Mouse (Mus musculus) small intestine, adult 2 months (tissue): ENCODE results near the gene Cdc14a. TPM values are rescaled to one million over a fixed set of nuclear protein-coding genes. Genes with fewer than 3 reads are reported as not detected.

Experiments
- H3K27ac ChIP-seq: fragments of 200-500 bp; 2 replicates; pipeline ENCODE4 v1.5.1; 2012; ENCODE audit warnings: low read depth, low read length, control low read depth, inconsistent platforms; ENCODE audit not compliant: insufficient read depth
- H3K27me3 ChIP-seq: fragments of 200-500 bp; 2 replicates; pipeline ENCODE4 v1.6.1; 2012; ENCODE audit warnings: mild to moderate bottlenecking, moderate library complexity, low read length, inconsistent platforms; ENCODE audit not compliant: control insufficient read depth, insufficient read depth
- H3K36me3 ChIP-seq: fragments of 200-500 bp; 2 replicates; pipeline ENCODE4 v1.6.1; 2012; ENCODE audit warnings: mild to moderate bottlenecking, low read length, control low read depth, inconsistent platforms; ENCODE audit not compliant: control insufficient read depth, insufficient read depth
- H3K4me1 ChIP-seq: fragments of 200-500 bp; 2 replicates; pipeline ENCODE4 v1.6.1; 2012; ENCODE audit warnings: low read length, inconsistent platforms, mixed read lengths; ENCODE audit not compliant: control insufficient read depth, insufficient read depth, insufficient read length
- H3K4me3 ChIP-seq: fragments of 200-500 bp; 2 replicates; pipeline ENCODE4 v1.5.1; 2012; ENCODE audit warnings: low read depth, mild to moderate bottlenecking, control low read depth, inconsistent platforms, low read length, moderate library complexity
- CTCF ChIP-seq: fragments of 200-500 bp; IDR thresholded peaks from 2 replicates; pipeline ENCODE4 v1.5.1; 2012; ENCODE audit warnings: low read depth, mild to moderate bottlenecking, control low read depth, inconsistent platforms, low read length, moderate library complexity, mixed read lengths; ENCODE audit not compliant: insufficient replicate concordance, insufficient read length; ENCODE audit errors: extremely low read depth
- POLR2A ChIP-seq: fragments of 200-500 bp; IDR thresholded peaks from 2 replicates; pipeline ENCODE4 v1.6.1; 2012; ENCODE audit warnings: low read depth, mild to moderate bottlenecking, control low read depth, inconsistent platforms, low read length, moderate library complexity
- WGBS: fragments of 180-500 bp; shearing (Covaris S2); methylation state at CpG from one replicate; pipeline ENCODE4 v1.1.7; 2018; 5-methylcytosine and 5-hydroxymethylcytosine counted together
- polyA plus RNA-seq: library from polyadenylated mRNA; depleted of rRNA; stranded (reverse); fragments of >200 nt; gene quantifications from 2 replicates; pipeline ENCODE4 v1.2.3, GENCODE M21; 2012

The Cdc14a gene
- polyA plus RNA-seq, 1 experiment: 8.6 TPM

DNA sequence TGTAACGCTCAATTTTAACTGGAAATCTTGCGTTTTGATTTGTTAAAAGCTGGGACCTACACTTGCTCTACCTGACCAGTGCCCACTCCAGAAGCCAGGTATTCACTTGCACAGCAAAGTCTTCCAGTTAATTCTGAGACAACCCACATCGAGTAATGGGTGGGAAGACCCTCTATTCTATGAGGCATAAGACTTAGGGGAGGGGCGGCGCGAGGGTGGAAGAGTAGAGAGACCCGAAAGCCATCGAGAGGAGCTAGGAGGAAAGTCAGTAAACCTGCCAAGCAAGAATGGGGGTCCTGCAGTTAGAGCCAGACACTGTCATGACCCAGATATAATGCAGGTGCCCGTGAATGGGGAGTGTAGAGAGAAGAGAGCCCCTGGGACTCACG is 96.2 kb downstream of the Cdc14a start:
- no peak for TF ChIP-seq CTCF
- no peak for TF ChIP-seq POLR2A
- Histone ChIP-seq H3K36me3 (peaks cover 9% of the 10 kb centered on the region), H3K4me1 (no peaks in the 10 kb centered on the region), H3K27ac (no peak overlapping the region), H3K27me3 (no peaks in the 10 kb centered on the region), H3K4me3 (no peak overlapping the region)
- 56% methylated on average over 10 of the region's 10 CpGs for WGBS

DNA sequence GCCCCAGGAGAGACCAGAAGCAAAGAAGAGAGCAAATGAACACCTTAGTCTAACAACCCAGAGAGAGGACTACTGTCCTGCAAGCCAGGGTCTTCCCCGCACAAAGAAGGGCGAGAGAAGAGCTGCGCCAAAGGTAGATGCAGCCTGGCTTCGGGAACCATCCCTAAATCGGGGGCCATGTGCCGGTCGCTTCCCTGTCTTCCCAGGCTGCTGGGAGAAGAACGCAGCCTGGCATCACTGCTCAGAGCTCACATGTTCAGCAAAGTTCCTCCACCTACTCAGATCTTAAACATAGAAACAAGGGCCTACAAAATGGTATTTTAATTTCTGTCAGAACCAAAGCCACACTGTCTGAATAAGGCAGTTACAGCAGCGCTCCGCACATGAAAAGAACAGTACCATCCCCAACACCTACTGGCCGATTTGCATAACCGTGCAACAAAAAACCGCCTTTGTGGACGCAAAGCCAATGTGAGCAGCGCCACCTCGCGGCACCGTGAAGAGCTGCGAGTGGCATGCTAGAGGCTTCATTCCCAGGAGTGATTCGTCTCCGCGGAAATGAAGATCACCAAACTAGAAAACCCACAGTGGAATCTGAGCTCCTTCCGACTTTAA is 96.7 kb downstream of the Cdc14a start:
- no peak overlapping the region for H3K27ac ChIP-seq
- no peak overlapping the region for H3K4me3 ChIP-seq
- 30% methylated on average over 23 of the region's 23 CpGs for WGBS
- H3K4me1 ChIP-seq: no peaks in the 10 kb centered on the region
- TF ChIP-seq CTCF (peak; percentile 98), POLR2A (no peak)
- peaks cover 9% of the 10 kb centered on the region for H3K36me3 ChIP-seq
- H3K27me3 ChIP-seq: no peaks in the 10 kb centered on the region

DNA sequence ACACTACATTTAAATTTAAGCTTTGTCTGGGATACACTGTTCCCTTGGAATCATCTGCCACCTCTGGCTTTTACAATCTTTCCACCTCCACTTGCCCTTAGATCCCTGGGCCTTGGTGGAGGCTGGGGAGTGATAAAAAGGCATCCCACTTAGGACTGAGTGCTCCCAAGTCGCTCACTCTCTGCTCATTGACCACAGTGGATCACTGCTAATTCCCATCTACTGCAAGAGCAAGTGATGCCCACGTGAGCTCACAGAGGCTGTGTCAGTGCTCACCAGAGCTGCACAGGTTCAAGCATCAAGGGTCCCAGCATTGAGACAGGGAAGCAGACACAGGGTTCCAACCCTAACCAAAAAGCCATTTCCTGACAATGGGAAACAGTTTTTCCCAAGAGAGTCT is 98.3 kb downstream of the Cdc14a start:
- Histone ChIP-seq H3K4me3 (no peak overlapping the region), H3K4me1 (no peaks in the 10 kb centered on the region)
- 95% methylated on average over 2 of the region's 2 CpGs for WGBS

DNA sequence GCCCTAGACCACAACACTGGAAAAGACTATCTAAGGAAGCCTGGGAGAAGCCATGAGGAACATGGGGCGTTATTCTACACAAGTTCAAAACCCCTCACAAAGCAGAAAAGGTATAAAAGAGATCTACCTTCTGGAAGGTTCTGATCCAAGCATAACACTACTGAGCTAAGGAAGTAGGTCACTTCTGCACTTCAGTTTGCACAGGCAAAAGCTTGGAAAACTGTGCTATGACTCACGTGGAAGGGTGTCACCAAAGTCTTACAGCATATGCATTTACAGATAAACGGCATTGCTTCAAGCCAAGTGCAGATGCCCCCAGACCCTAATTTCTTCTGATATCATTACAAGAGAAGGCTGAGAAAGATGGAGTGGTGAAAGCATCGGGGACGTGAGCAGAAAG is 104.1 kb downstream of the Cdc14a start:
- WGBS: 91% methylated on average over 5 of the region's 5 CpGs
- no peak overlapping the region for H3K27ac ChIP-seq
- no peak for TF ChIP-seq POLR2A
- no peak for TF ChIP-seq CTCF
- no peaks in the 10 kb centered on the region for H3K4me1 ChIP-seq
- no peak overlapping the region for H3K4me3 ChIP-seq
- no peaks in the 10 kb centered on the region for H3K27me3 ChIP-seq
- H3K36me3 ChIP-seq: peaks cover 6% of the 10 kb centered on the region

More for the DNA sequence above, 98.3 kb downstream of the Cdc14a start:
- Histone ChIP-seq H3K36me3 (peaks cover 10% of the 10 kb centered on the region), H3K27ac (no peak overlapping the region), H3K27me3 (no peaks in the 10 kb centered on the region)
- TF ChIP-seq POLR2A (no peak), CTCF (no peak)

DNA sequence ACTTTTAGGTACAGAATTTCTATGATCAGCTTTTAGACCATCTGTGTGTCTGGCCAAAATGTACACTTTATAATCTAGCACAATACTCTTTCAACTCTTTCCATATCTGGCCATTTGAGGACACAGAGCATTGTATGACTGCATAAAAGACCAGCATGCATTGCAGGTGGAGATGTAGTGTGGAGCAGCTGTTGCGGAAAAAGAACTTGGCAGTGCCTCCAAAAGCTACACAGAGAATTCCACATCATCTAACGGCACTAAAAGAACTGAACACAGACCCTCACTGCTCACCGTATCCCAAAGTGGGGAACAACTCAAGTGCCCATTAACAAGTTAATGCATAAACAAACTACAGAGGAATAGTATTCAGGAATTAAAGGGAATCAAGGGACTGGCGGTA is 112.0 kb downstream of the Cdc14a start:
- no peak overlapping the region for H3K27ac ChIP-seq
- H3K36me3 ChIP-seq: peaks cover 17% of the 10 kb centered on the region
- no peak overlapping the region for H3K4me3 ChIP-seq
- 91% methylated on average over 4 of the region's 4 CpGs for WGBS
- H3K27me3 ChIP-seq: no peaks in the 10 kb centered on the region
- no peaks in the 10 kb centered on the region for H3K4me1 ChIP-seq
- no peak for TF ChIP-seq CTCF
- no peak for TF ChIP-seq POLR2A

DNA sequence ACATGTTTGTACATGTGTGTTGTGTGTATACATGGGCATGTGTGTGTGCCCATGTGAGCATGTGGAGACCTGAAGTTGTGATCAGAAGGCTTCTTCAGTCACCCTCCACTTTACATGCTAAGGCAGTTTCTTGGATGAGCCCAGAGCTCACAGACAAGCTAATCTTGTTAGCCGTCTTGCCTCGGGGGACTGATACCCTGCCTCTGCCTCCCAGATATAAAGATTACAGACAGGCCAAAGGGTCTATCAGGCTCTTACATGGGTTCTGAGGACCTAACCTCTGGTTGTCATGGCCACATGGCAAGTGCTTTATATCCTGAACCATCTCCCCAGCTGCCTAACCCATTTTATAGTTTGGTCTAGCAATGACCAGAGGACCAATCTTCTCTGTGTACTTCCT is 112.7 kb downstream of the Cdc14a start:
- peaks cover 18% of the 10 kb centered on the region for H3K36me3 ChIP-seq
- H3K27me3 ChIP-seq: no peaks in the 10 kb centered on the region
- WGBS: 94% methylated on average over 2 of the region's 2 CpGs
- H3K4me3 ChIP-seq: no peak overlapping the region
- H3K27ac ChIP-seq: no peak overlapping the region
- H3K4me1 ChIP-seq: no peaks in the 10 kb centered on the region
- TF ChIP-seq POLR2A: no peak
- no peak for TF ChIP-seq CTCF

GRCm38 (mm10) chr3:116310672-116311071 is 113.2 kb downstream of the Cdc14a start:
- TF ChIP-seq CTCF (no peak), POLR2A (no peak)
- 94% methylated on average over 4 of the region's 4 CpGs for WGBS

More at GRCm38 (mm10) chr3:116310672-116311071, 113.2 kb downstream of the Cdc14a start:
- Histone ChIP-seq H3K4me1 (no peaks in the 10 kb centered on the region), H3K36me3 (peaks cover 18% of the 10 kb centered on the region), H3K27me3 (no peaks in the 10 kb centered on the region), H3K4me3 (no peak overlapping the region), H3K27ac (no peak overlapping the region)
